ENCODE assay signal across 8 mouse cellular contexts in genomic region chr17:34121879-34122187, GRCm38 (mm10). TPM values are rescaled to one million over a fixed set of nuclear protein-coding genes. Genes with fewer than 3 reads are reported as not detected.
DNase-seq lines count a peak whose midpoint lies in the region; ATAC-seq lines count a peak whose summit lies in the region.

No protein-coding gene starts in this region.

- H3K9ac ChIP-seq in heart, embryonic 16.5 days (ENCODE audit: low read length): peak overlapping the region; percentile 100
- H3K9ac ChIP-seq in stomach, embryonic 14.5 days (replicated peaks; ENCODE audit: low read depth, low read length): peak overlapping the region; percentile 90

- ATAC-seq in heart, embryonic 16.5 days (replicated peaks; ENCODE audit: extremely low read depth, insufficient read depth, low FRiP score): no peak
- no peak for ATAC-seq in stomach, embryonic 14.5 days (ENCODE audit: insufficient number of reproducible peaks, insufficient read depth, low FRiP score, low read depth)

- DNase-seq in embryo, embryonic 10 days (ENCODE audit: low spot score): peak; percentile 85
- no peak for DNase-seq in embryo, embryonic 9.5 days (ENCODE audit: extremely low spot score)
- peak; percentile 83 for DNase-seq in ES-CJ7 (ENCODE audit: low read depth, low spot score)
- DNase-seq in cerebellum, postnatal 36 days: peak; percentile 70 to 73
- peak; percentile 76 to 86 for DNase-seq in kidney, postnatal 4 days
- DNase-seq in lung, postnatal 36 days: peak; percentile 77

- peak overlapping the region; percentile 83 for H3K4me2 ChIP-seq in heart, embryonic 16.5 days (ENCODE audit: low read depth, low read length)
- H3K4me2 ChIP-seq in stomach, embryonic 14.5 days (replicated peaks; ENCODE audit: low read depth, low read length): peak overlapping the region; percentile 98

- H3K27ac ChIP-seq in heart, embryonic 16.5 days (ENCODE audit: low read length): peak overlapping the region; percentile 100
- H3K27ac ChIP-seq in stomach, embryonic 14.5 days (ENCODE audit: low read length): peak overlapping the region; percentile 100

- no peaks in the 10 kb centered on the region for H3K9me3 ChIP-seq in heart, embryonic 16.5 days (replicated peaks; ENCODE audit: control insufficient read depth, low read length)
- no peaks in the 10 kb centered on the region for H3K9me3 ChIP-seq in stomach, embryonic 14.5 days (ENCODE audit: control insufficient read depth, low read depth, low read length)

- WGBS in heart, embryonic 16.5 days: 0% methylated on average over 7 of the region's 10 CpGs
- WGBS in stomach, embryonic 14.5 days: 3% methylated on average over 5 of the region's 10 CpGs

- H3K4me3 ChIP-seq in heart, embryonic 16.5 days (ENCODE audit: low read length): peak overlapping the region; percentile 89
- peak overlapping the region; percentile 99 for H3K4me3 ChIP-seq in stomach, embryonic 14.5 days (ENCODE audit: low read depth, low read length)

- no peaks in the 10 kb centered on the region for H3K27me3 ChIP-seq in heart, embryonic 16.5 days (ENCODE audit: control insufficient read depth, insufficient read depth, low read length)
- no peaks in the 10 kb centered on the region for H3K27me3 ChIP-seq in stomach, embryonic 14.5 days (ENCODE audit: control insufficient read depth, insufficient read depth, low read length)

- peaks cover 19% of the 10 kb centered on the region for H3K4me1 ChIP-seq in heart, embryonic 16.5 days (ENCODE audit: control insufficient read depth, insufficient read depth, low read length)
- peaks cover 8% of the 10 kb centered on the region for H3K4me1 ChIP-seq in stomach, embryonic 14.5 days (ENCODE audit: control insufficient read depth, insufficient read depth, low read length)

- H3K36me3 ChIP-seq in heart, embryonic 16.5 days (ENCODE audit: control insufficient read depth, insufficient read depth): peaks cover 5% of the 10 kb centered on the region; the same call in 1 of the 2 replicates
- peaks cover 15% of the 10 kb centered on the region for H3K36me3 ChIP-seq in stomach, embryonic 14.5 days (ENCODE audit: control insufficient read depth, insufficient read depth, low read length)

RNA-seq across cellular contexts. Expression of gene Brd2, which starts 0.6 kb away (rescaled TPM):
- 69.4 and 71.9 TPM in 2 replicates for polyA plus RNA-seq in heart, embryonic 16.5 days (2015; fragmentation: Nextera tagmentation; extraction: Ambion mirVana)
- polyA plus RNA-seq in stomach, embryonic 14.5 days (2014; fragmentation: Nextera tagmentation; extraction: Ambion mirVana): 150 and 152 TPM in 2 replicates

RNA-seq across cellular contexts. Expression of gene H2-DMa, which starts 2.5 kb away (rescaled TPM):
- polyA plus RNA-seq in heart, embryonic 16.5 days (2015; fragmentation: Nextera tagmentation; extraction: Ambion mirVana): 10.9 and 13.8 TPM in 2 replicates
- 11.9 and 15.1 TPM in 2 replicates for polyA plus RNA-seq in stomach, embryonic 14.5 days (2014; fragmentation: Nextera tagmentation; extraction: Ambion mirVana)

RNA-seq across cellular contexts. Expression of gene H2-DMb2, which starts 21.3 kb away (rescaled TPM):
- 2.5 and 6.1 TPM in 2 replicates for polyA plus RNA-seq in heart, embryonic 16.5 days (2015; fragmentation: Nextera tagmentation; extraction: Ambion mirVana)
- polyA plus RNA-seq in stomach, embryonic 14.5 days (2014; fragmentation: Nextera tagmentation; extraction: Ambion mirVana): 0.35 and 0.38 TPM in 2 replicates

RNA-seq across cellular contexts. Expression of gene H2-Oa, which starts 29.7 kb away (rescaled TPM):
- 0.97 and 3.1 TPM in 2 replicates for polyA plus RNA-seq in heart, embryonic 16.5 days (2015; fragmentation: Nextera tagmentation; extraction: Ambion mirVana)
- polyA plus RNA-seq in stomach, embryonic 14.5 days (2014; fragmentation: Nextera tagmentation; extraction: Ambion mirVana): 0.65 and 1.1 TPM in 2 replicates

RNA-seq across cellular contexts. Expression of gene H2-DMb1, which starts 31.0 kb away (rescaled TPM):
- polyA plus RNA-seq in heart, embryonic 16.5 days (2015; fragmentation: Nextera tagmentation; extraction: Ambion mirVana): 2.3 and 4.0 TPM in 2 replicates
- polyA plus RNA-seq in stomach, embryonic 14.5 days (2014; fragmentation: Nextera tagmentation; extraction: Ambion mirVana): 1.4 and 1.6 TPM in 2 replicates
